Mouse (Mus musculus): Measurements from ENCODE around the gene Slc24a5.

GRCm38 (mm10) chr2:125126792-125127191 is 58.9 kb downstream of the Slc24a5 start:
- TF ChIP-seq CTCF (IDR thresholded peaks at IDR 0.05; ENCODE audit: low read depth) (no peak), EP300 (optimal IDR thresholded peaks at IDR 0.05) (no peak)
